Mouse (Mus musculus) ovary, adult 2 months (tissue): ENCODE measurements around the gene Olfr819. TPM values are rescaled to one million over a fixed set of nuclear protein-coding genes. Genes with fewer than 3 reads are reported as not detected.

Experiments used
- polyA plus RNA-seq: library from polyadenylated mRNA; depleted of rRNA; stranded (reverse); fragments of >200 nt; gene quantifications from 2 replicates; pipeline ENCODE4 v1.2.3, GENCODE M21; 2012; rRNA removed

The Olfr819 gene
- not detected in 2 replicates for polyA plus RNA-seq

GRCm38 (mm10) chr10:129967166-129967565 is at the start of gene Olfr819:
Gene Olfr819 (minus strand): TSS chr10:129967266.

GRCm38 (mm10) chr10:130012321-130012720 is 45.3 kb upstream of the Olfr819 start, which contains the start of gene Olfr820:
Gene Olfr820 (plus strand): TSS chr10:130012621.

GRCm38 (mm10) chr10:129984962-129985361 is 17.9 kb upstream of the Olfr819 start, which contains the start of gene Gm10310:
Gene Gm10310 (minus strand): TSS chr10:129985062.

GRCm38 (mm10) chr10:129976040-129976439 is 9.0 kb upstream of the Olfr819 start, which contains the start of gene Olfr247:
Gene Olfr247 (minus strand): TSS chr10:129976140.

GRCm38 (mm10) chr10:129949000-129949399 is 18.1 kb downstream of the Olfr819 start, which contains the start of gene Olfr818:
Gene Olfr818 (minus strand): TSS chr10:129949100.

GRCm38 (mm10) chr10:129915497-129915896 is 51.6 kb downstream of the Olfr819 start, which contains the start of gene Olfr816:
Gene Olfr816 (minus strand): TSS chr10:129915597.

Other genes with a start within 250 kb of the Olfr819 start
- not detected in 2 replicates for gene Olfr805, start 237.9 kb downstream of the Olfr819 start, polyA plus RNA-seq
- not detected in 2 replicates for gene Olfr806, start 225.3 kb downstream of the Olfr819 start, polyA plus RNA-seq
- not detected in 2 replicates for gene Olfr807, start 209.5 kb downstream of the Olfr819 start, polyA plus RNA-seq
- gene Olfr808, start 201.8 kb downstream of the Olfr819 start, polyA plus RNA-seq, result not detected in 2 replicates
- gene Olfr809, start 192.6 kb downstream of the Olfr819 start, polyA plus RNA-seq, result not detected in 2 replicates
- gene Olfr810, start 172.3 kb downstream of the Olfr819 start, polyA plus RNA-seq, result 0.09 and 0.32 TPM in 2 replicates
- gene Olfr811, start 162.9 kb downstream of the Olfr819 start, polyA plus RNA-seq, result not detected in 2 replicates
- not detected in 2 replicates for gene Olfr812, start 121.2 kb downstream of the Olfr819 start, polyA plus RNA-seq
- gene Olfr813, start 111.9 kb downstream of the Olfr819 start, polyA plus RNA-seq, result not detected in 2 replicates
- not detected in 2 replicates for gene Olfr814, start 87.4 kb downstream of the Olfr819 start, polyA plus RNA-seq
- not detected in 2 replicates for gene Olfr815, start 61.4 kb downstream of the Olfr819 start, polyA plus RNA-seq
- gene Olfr816, start 51.7 kb downstream of the Olfr819 start, polyA plus RNA-seq, result not detected in 2 replicates
- gene Olfr818, start 18.2 kb downstream of the Olfr819 start, polyA plus RNA-seq, result not detected in 2 replicates
- not detected in 2 replicates for gene Olfr247, start 8.9 kb upstream of the Olfr819 start, polyA plus RNA-seq
- gene Gm10310, start 17.8 kb upstream of the Olfr819 start, polyA plus RNA-seq, result not detected in 2 replicates
- not detected in 2 replicates for gene Olfr820, start 45.4 kb upstream of the Olfr819 start, polyA plus RNA-seq
- gene Olfr821, start 63.1 kb upstream of the Olfr819 start, polyA plus RNA-seq, result not detected in 2 replicates
- not detected in 2 replicates for gene Olfr822, start 103.9 kb upstream of the Olfr819 start, polyA plus RNA-seq
- not detected in 2 replicates for gene Olfr823, start 148.1 kb upstream of the Olfr819 start, polyA plus RNA-seq
- gene Olfr824, start 162.7 kb upstream of the Olfr819 start, polyA plus RNA-seq, result 0.20 and 0.67 TPM in 2 replicates
- gene Olfr825, start 199.5 kb upstream of the Olfr819 start, polyA plus RNA-seq, result not detected in 2 replicates
- gene Olfr826, start 216.9 kb upstream of the Olfr819 start, polyA plus RNA-seq, result not detected in 2 replicates
- not detected in 2 replicates for gene Olfr827, start 247.1 kb upstream of the Olfr819 start, polyA plus RNA-seq